Comparison of ENCODE assay signal across 27 mouse cellular contexts in genomic region chr15:68804254-68804653, GRCm38 (mm10).
"Had no signal": no experiment of that assay in that cellular context is flagged by ENCODE, and none has a peak within 500 bp of the region (broad histone marks: within the 10 kb centered on the region; RNA-seq: fewer than 3 reads in every experiment).

No protein-coding gene starts in this region.

- H3K4me3 ChIP-seq: gastrocnemius, adult 2 months; heart, embryonic 10.5 days; heart, embryonic 12.5 days; hindbrain, embryonic 10.5 days; hindbrain, embryonic 13.5 days; hindbrain, embryonic 15.5 days; kidney, embryonic 15.5 days; limb, embryonic 13.5 days; limb, embryonic 15.5 days; liver, embryonic 12.5 days had no signal

- ATAC-seq: hindbrain, postnatal 0 days; intestine, embryonic 16.5 days; liver, embryonic 12.5 days had no signal

- H3K36me3 ChIP-seq: heart, embryonic 10.5 days; heart, embryonic 12.5 days; hindbrain, embryonic 10.5 days; hindbrain, embryonic 13.5 days; hindbrain, embryonic 15.5 days; kidney, embryonic 15.5 days; limb, embryonic 13.5 days; limb, embryonic 15.5 days; liver, embryonic 12.5 days had no signal

- H3K27me3 ChIP-seq: heart, embryonic 12.5 days; hindbrain, embryonic 13.5 days; hindbrain, embryonic 15.5 days; kidney, embryonic 15.5 days; limb, embryonic 13.5 days; limb, embryonic 15.5 days; liver, embryonic 12.5 days had no signal

- H3K4me2 ChIP-seq: heart, embryonic 12.5 days; hindbrain, embryonic 13.5 days; hindbrain, embryonic 15.5 days; kidney, embryonic 15.5 days; limb, embryonic 13.5 days; limb, embryonic 15.5 days; liver, embryonic 12.5 days had no signal

- H3K9me3 ChIP-seq: heart, embryonic 10.5 days; hindbrain, embryonic 10.5 days; kidney, embryonic 15.5 days; limb, embryonic 13.5 days; limb, embryonic 15.5 days; liver, embryonic 12.5 days had no signal

- DNase-seq: gastrocnemius, adult 2 months; gastrocnemius, postnatal 10 days; gastrocnemius, postnatal 25 days; heart, adult 18-20 months; heart, postnatal 10 days; heart, postnatal 4 days; kidney, adult 11 months; kidney, adult 2 months; kidney, adult 9 months; kidney, postnatal 14 days; kidney, postnatal 36 days; layer of hippocampus, adult 9-11 months; layer of hippocampus, postnatal 36 days; left cerebral cortex, postnatal 4 days had no signal

- H3K4me1 ChIP-seq: heart, embryonic 10.5 days; heart, embryonic 12.5 days; hindbrain, embryonic 10.5 days; hindbrain, embryonic 13.5 days; hindbrain, embryonic 15.5 days; kidney, embryonic 15.5 days; limb, embryonic 13.5 days; limb, embryonic 15.5 days; liver, embryonic 12.5 days had no signal

- H3K27ac ChIP-seq: gastrocnemius, adult 2 months; heart, embryonic 10.5 days; hindbrain, embryonic 10.5 days; hindbrain, embryonic 13.5 days; hindbrain, embryonic 15.5 days; hindbrain, postnatal 0 days; kidney, embryonic 15.5 days; kidney, postnatal 0 days; limb, embryonic 13.5 days; limb, embryonic 15.5 days; liver, embryonic 12.5 days; liver, embryonic 14.5 days had no signal

- H3K9ac ChIP-seq: heart, embryonic 12.5 days; hindbrain, embryonic 13.5 days; hindbrain, embryonic 15.5 days; kidney, embryonic 15.5 days; limb, embryonic 13.5 days; limb, embryonic 15.5 days; liver, embryonic 12.5 days; liver, embryonic 14.5 days had no signal
